Mouse (Mus musculus): ENCODE results near the gene Rpgrip1l. TPM values are rescaled to one million over a fixed set of nuclear protein-coding genes. Genes with fewer than 3 reads are reported as not detected.

Gene Rpgrip1l
- total RNA-seq, 2 experiments from 2014 or later: 1.8 to 3.3 TPM

DNA sequence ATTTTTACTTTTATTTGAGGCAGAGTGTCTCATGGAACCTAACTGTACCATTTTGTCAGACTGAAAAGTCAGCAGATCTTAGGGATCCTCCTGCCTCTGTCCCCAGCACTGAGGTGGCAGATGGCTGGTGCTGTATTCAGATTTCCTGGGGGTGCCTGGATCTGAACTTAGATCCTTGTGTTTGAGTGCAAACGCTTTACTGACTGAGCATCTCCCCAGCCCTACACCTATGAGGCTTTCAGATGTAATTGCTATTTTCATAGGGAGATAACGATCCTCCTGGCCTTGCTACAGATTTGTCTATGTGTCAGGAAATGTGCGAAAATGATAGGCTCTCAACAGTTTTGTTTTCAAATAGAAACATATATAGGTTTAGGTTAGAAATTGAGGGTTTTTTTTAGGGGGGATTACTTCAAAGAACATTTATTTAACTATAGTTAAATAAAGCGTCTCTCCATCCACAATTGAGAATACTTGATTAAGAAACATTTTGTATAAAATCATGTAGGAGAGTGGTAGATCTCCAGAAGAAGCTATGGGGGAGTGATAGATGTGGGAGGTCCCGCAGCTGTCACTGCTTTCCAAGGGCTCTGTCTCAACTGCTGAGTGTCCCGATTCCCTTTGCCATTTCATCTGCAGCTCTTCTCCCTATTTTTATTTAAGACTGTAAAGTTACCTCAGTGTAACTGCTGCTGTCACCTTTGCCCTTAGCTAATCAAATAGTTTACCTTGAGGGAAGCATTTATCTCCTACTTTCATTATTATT lies 25.5 kb upstream of the Rpgrip1l start:
- no peak for DNase-seq
- intact Hi-C loops (cut with DNase I; ENCODE audit: low total_unique reads): no loop called here

DNA sequence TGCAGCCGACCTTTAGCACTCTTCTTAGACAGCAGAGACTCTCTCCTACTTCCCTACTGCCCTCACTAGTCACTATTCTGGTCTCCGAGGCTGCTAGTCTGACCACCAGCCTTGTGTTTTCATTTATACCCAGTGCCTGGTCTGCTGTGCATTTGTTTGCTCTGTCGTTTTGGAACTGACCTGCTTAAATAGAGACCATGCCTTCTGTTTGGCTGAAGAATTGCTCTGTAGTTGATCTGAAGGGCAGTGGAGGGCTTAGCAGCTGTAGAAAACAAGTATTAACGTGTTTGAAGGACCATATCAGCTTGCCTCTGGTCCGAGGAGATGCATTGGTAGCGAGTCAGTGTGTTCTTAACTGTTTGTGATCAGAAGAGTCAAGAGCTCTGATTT lies 16.4 kb upstream of the Rpgrip1l start:
- no peak for DNase-seq
- intact Hi-C loops (cut with DNase I; ENCODE audit: low total_unique reads): no loop called here

DNA sequence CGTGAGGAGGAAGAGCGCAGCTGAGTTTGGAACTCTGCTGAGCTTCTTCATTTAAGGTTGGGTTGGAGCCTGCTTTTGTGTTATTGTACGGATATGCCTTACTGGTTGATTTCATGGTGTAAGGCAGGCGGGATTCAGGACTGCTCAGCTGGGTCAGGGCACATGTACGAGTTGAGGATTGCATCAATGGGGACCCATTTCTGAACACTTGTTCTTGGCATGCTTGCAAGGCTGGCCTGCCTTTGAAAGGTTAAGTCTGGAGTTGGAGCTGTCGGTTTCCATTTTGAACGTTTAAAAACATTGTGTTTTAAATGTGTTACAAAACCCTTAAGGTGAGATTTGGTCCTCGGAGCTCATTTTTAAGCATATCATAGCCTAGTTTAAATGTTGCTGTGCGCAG lies 16.0 kb upstream of the Rpgrip1l start:
- intact Hi-C loops (cut with DNase I; ENCODE audit: low total_unique reads): no loop called here

GRCm38 (mm10) chr8:91327471-91328205 lies 14.6 kb upstream of the Rpgrip1l start:
- intact Hi-C loops (cut with DNase I; ENCODE audit: low total_unique reads): no loop called here
- no peak for DNase-seq

More for the DNA sequence above, 16.0 kb upstream of the Rpgrip1l start:
- DNase-seq: no peak

- DNase-seq: no peak
- intact Hi-C loops (cut with DNase I; ENCODE audit: low total_unique reads): no loop called here
Measured at GRCm38 (mm10) chr8:91326946-91327345, 13.9 kb upstream of the Rpgrip1l start.

- no peak for DNase-seq
- intact Hi-C loops (cut with DNase I; ENCODE audit: low total_unique reads): no loop called here
Measured at GRCm38 (mm10) chr8:91326018-91326417, 13.0 kb upstream of the Rpgrip1l start.

- no peak for DNase-seq
- intact Hi-C loops (cut with DNase I; ENCODE audit: low total_unique reads): no loop called here
Measured at GRCm38 (mm10) chr8:91324916-91325315, 11.9 kb upstream of the Rpgrip1l start.

DNA sequence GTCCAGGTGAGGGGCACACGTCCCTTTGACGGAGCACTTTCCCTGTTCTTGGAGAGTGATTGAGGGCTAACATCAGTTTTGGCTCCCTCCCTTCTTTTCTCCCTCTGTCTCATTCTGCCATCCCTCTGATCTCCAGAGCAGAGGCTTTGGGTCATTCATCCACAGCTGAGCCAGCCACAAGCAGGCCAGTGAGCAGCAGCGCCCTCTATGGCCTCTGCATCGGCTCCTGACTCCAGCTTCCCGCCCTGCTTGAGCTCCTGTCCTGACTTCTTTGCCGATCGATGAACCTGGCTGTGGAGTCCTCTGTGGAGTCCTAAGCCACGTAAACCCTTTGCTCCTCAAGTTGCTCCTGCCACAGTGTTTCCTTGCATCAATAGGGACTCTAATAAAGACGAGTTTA lies 11.2 kb upstream of the Rpgrip1l start:
- peak; percentile 28 for DNase-seq
- intact Hi-C loops (cut with DNase I; ENCODE audit: low total_unique reads): no loop called here

DNA sequence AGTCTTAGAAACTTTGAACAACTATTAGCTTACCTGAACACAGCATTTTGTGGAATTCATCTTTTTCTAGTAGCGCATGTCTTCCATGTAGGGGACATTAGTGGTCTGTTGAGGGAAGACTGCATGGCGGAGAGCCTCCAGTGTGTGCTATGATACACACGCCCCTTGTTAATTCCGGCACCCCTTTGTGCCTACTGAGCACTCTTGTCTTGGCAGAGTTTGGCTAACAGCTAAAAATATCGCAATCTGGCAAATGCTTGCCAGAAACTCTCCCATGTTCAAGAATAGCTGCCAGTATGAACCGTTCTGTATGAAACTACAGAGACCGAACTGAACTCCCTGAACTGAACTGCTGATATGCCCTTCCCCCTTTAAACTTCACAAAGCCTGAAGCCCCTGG lies 10.4 kb upstream of the Rpgrip1l start:
- no peak for DNase-seq
- intact Hi-C loops (cut with DNase I; ENCODE audit: low total_unique reads): no loop called here

- intact Hi-C loops (cut with DNase I; ENCODE audit: low total_unique reads): no loop called here
Measured at GRCm38 (mm10) chr8:91318938-91319729, 6.1 kb upstream of the Rpgrip1l start.

DNA sequence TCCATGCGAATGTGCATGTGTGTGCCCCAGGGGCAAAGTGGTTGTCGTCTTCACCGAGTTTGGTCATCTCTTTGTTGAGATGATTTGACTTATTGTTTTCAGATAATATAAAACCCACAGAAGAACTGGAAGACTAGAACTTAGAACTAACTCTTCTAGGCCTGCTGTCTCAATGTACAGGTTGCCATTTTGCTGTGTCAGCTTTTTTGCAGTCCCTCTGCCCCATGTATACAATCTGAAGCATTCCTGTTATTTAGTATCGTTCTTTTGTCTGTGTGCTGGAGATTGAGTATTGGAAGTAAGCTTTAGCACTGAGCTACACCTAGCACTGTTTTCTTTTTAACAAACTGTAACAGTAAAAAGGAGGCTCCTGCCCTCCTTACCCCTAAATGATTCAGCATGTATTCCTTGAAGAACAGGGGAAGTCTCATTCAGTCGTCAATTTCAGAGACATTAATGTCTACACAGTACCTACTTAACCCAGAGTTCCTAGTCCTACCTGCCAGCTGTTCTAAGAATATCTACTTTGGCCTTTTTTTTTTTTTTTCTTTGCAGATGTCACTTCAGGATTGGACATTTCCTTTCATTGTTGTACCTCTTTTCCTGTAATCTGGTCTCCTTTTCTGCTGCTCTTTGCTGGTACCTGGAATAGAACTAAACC lies 4.6 kb upstream of the Rpgrip1l start:
- no peak for DNase-seq
- intact Hi-C loops (cut with DNase I; ENCODE audit: low total_unique reads): no loop called here

More at GRCm38 (mm10) chr8:91318938-91319729, 6.1 kb upstream of the Rpgrip1l start:
- DNase-seq: no peak

- intact Hi-C loops (cut with DNase I; ENCODE audit: low total_unique reads): no loop called here
- no peak for DNase-seq
Measured at GRCm38 (mm10) chr8:91312342-91312741, 720 bp downstream of the Rpgrip1l start.

DNA sequence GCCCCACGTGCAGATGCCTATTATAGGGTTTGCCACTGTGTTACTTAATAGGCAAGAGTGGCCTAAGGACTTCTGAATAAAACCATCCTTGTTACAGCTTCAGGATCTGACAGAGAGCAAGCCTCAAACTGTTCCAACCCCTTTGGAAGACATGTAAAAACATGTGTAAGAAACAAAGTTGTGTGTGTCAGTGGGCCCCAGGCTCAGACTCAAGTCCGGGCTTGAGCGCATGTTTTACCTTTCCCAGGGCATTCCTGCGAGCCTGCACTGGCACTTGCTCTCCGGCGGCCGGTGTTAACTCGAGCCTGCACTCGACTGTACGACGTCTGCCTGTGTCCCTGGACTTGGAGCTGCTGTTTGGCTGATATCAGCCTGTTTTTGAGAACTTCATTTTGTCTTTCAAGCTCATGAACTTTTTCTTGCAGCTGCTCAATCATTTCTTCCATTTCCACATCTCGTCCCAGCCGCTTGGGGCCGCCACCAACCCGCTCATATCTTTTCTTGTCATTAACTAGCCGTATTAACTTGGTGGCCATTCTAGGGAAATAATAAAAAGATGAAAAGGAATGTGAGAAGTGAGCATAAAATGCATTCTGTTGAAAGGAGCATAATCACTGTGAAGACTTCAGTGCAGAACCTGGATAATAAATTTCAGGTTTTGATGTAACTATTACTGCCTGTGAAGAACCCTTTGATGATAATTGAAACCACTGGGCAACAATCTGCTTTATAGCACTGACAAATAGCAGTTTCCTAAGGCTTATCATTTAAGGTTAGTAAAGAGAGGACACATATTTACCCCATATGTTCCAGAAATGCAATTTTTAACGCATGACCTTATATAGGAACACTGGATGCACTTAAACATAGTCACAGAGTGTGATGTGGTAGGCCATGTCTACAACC lies 8.3 kb downstream of the Rpgrip1l start:
- DNase-seq: peak; percentile 32
- intact Hi-C loops (cut with DNase I; ENCODE audit: low total_unique reads): no loop called here

GRCm38 (mm10) chr8:91298672-91299071 lies 14.4 kb downstream of the Rpgrip1l start:
- no peak for DNase-seq
- intact Hi-C loops (cut with DNase I; ENCODE audit: low total_unique reads): no loop called here

- DNase-seq: no peak
- intact Hi-C loops (cut with DNase I; ENCODE audit: low total_unique reads): no loop called here
Measured at GRCm38 (mm10) chr8:91295786-91296185, 17.3 kb downstream of the Rpgrip1l start.

DNA sequence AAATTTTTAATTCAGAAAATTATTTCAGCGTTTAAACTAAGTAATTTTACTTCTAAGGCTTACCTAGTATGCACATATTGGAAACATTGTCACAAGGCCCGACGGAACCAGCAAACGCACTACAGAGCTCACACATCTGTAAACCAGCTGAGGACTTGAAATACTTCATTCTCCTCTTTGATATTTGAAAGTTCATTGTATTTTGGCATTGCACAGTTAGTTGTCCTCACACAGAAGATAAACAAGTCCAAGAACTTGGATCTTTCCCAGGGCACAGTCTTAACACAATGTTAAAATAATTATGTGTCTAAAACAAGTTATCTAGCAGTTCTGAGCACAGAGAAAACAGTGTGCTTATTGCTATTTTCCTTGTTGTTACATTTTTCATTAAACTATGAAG lies 22.5 kb downstream of the Rpgrip1l start:
- intact Hi-C loops (cut with DNase I; ENCODE audit: low total_unique reads): no loop called here

DNA sequence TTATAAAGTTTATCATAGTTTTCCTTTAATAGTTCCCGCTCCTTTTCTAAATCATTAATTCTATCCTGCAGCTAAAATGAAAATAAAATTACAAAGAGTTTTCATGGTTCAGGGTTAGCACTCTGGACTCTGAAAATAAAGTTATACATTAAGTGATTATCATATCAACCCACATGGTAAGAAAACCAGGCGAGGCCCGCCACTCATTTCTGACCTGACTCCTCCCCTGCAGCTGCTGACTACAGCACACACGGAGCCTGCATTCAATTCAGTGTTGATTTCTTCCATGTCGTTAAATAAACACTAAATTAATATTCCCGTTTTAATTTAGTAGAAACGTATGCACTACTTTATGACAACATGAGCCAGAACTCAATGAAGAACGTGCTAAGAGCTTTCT lies 26.8 kb downstream of the Rpgrip1l start:
- no peak for DNase-seq
- intact Hi-C loops (cut with DNase I; ENCODE audit: low total_unique reads): no loop called here

More for the DNA sequence above, 22.5 kb downstream of the Rpgrip1l start:
- DNase-seq: no peak

- intact Hi-C loops (cut with DNase I; ENCODE audit: low total_unique reads): no loop called here
- DNase-seq: no peak
Measured at GRCm38 (mm10) chr8:91283815-91284214, 29.2 kb downstream of the Rpgrip1l start.

GRCm38 (mm10) chr8:91282655-91283054 lies 30.4 kb downstream of the Rpgrip1l start:
- intact Hi-C loops (cut with DNase I; ENCODE audit: low total_unique reads): no loop called here
- DNase-seq: no peak
